Mouse (Mus musculus) midbrain, embryonic 10.5 days (tissue): ENCODE measurements around the gene Slc52a3. TPM values are rescaled to one million over a fixed set of nuclear protein-coding genes. Genes with fewer than 3 reads are reported as not detected.

Experiments used
- DNase-seq: peaks from one replicate; pipeline ENCODE4 v3.0.0-alpha.2; 2017; ENCODE audit warnings: low spot score
- H3K27ac ChIP-seq: fragments of 300-500 bp; sonication (generic); replicated peaks from 2 replicates; pipeline ENCODE4 v1.5.1; 2016; ENCODE audit warnings: mild to moderate bottlenecking
- H3K27me3 ChIP-seq: fragments of 300-500 bp; sonication (generic); 2 replicates; pipeline ENCODE4 v1.6.1; 2016; ENCODE audit warnings: low read depth, mild to moderate bottlenecking; ENCODE audit not compliant: poor library complexity, severe bottlenecking
- H3K36me3 ChIP-seq: fragments of 300-500 bp; sonication (generic); 2 replicates; pipeline ENCODE4 v1.6.1; 2016; ENCODE audit warnings: mild to moderate bottlenecking, moderate library complexity
- H3K4me1 ChIP-seq: fragments of 300-500 bp; sonication (generic); 2 replicates; pipeline ENCODE4 v1.6.1; 2016
- H3K4me3 ChIP-seq: fragments of 300-500 bp; sonication (generic); 2 replicates; pipeline ENCODE4 v1.5.1; 2016; ENCODE audit warnings: mild to moderate bottlenecking, moderate library complexity
- H3K9me3 ChIP-seq: fragments of 300-500 bp; sonication (generic); replicated peaks from 2 replicates; pipeline ENCODE4 v1.6.1; 2016; ENCODE audit warnings: mild to moderate bottlenecking
- WGBS: fragments of 180-500 bp; shearing (Covaris S2); methylation state at CpG from one replicate; pipeline ENCODE4 v1.1.7; 2016; 5-methylcytosine and 5-hydroxymethylcytosine counted together
- polyA plus RNA-seq: library from polyadenylated mRNA; unstranded; fragments of >200 nt; fragmentation: Nextera tagmentation; extraction: Ambion mirVana; gene quantifications from 2 replicates; pipeline ENCODE4 v1.2.1, GENCODE M21; 2016

The Slc52a3 gene
- polyA plus RNA-seq = 0.81 and 0.87 TPM in 2 replicates

DNA sequence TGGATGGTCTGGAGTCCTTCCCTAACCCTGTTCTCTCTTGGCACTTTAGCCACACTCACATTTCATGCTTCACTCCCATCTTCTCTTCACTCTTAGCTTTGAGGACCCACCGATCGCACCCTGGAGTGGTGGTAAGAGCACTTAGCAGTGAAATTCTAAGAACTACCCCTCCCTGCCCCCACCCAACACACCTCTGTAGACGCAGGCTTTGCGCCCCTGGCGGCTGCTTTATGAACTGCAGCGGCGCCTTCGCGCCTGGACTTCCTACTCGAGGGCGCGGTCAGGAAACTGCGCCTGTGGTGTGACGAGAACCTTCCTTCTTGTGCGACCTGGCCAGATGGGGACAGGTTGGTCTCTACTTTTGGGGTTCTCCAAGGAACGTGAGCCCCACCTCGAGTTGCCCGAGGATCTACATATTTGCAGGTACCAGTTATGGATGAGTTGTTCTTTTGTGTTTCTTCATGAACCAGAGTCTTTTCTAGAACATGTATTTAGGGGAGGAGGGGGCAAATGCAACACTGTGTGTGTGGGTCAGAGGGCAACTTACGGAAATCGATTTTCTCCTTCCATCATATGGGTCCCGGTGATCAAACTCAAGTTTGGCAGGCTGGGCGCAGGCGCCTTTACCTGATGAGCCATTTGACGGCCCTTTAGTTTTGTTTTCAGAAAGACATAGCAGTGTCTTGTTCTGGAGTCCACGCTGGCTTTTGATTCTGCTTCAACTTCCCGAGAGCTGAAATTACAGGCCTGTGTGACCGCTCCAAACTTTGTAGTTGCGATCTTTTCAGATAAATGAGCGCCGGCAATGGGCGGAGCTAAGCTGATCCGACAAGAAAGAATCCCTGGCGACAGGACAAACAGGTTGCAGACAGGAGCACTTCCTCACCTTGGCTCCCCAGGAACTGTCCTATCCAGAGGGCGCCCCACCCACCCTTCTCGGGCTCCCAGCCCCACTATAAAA lies at the start of gene Slc52a3:
Slc52a3 (plus strand) TSS at position 283 of the 961 bp plus-strand sequence.
- Histone ChIP-seq H3K9me3 (no peaks in the 10 kb centered on the region), H3K27ac (no peak within 1 kb of the TSS), H3K36me3 (no peaks in the 10 kb centered on the region), H3K4me3 (peak within 1 kb of the TSS; percentile 0; the same call in 1 of the 2 replicates), H3K4me1 (peaks cover 42% of the 10 kb centered on the region), H3K27me3 (peaks cover 89% of the 10 kb centered on the region)
- 6% methylated on average over 35 of the region's 35 CpGs for WGBS
- DNase-seq = peak; percentile 84

DNA sequence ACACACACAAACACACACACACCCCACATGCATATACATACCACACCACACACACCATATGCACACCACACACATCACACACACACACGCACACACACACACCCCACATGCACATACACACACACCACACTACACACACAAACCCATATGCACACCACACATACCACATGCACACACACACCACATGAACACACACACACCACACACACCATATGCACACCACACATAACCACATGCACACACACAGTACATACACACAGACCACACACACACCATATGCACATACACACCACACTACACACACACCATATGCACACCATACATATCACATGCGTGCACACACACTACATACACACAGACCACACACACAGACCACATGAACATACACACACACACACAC lies 48.7 kb upstream of the Slc52a3 start:
- H3K9me3 ChIP-seq = no peaks in the 10 kb centered on the region
- H3K4me3 ChIP-seq = no peak overlapping the region
- no peak overlapping the region for H3K27ac ChIP-seq
- no peaks in the 10 kb centered on the region for H3K27me3 ChIP-seq
- no peak for DNase-seq
- no peaks in the 10 kb centered on the region for H3K36me3 ChIP-seq
- WGBS = 84% methylated on average over 2 of the region's 2 CpGs
- H3K4me1 ChIP-seq = 0 out of 2 replicates have a peak, but pooled peaks cover 3% of the 10 kb centered on the region

DNA sequence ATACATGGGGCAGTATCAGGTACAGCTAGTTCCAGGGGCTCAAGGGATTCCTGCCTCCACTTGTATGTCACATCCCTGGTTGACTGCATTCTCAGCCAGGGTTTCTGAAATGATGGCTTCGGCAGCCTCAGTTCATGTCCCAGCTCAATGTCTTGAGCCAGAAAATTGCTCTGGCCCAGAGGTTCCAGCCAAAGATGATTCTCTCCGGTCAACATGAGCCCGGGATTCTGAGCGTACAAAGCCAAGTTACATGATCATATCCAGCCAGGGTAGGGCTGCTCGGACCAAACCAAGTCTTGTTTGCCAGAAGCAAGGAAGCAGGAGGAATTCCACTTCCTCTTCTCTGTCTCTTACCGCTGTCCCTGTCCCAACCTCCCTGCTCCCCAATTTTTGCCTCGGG lies 48.0 kb upstream of the Slc52a3 start:
- H3K27me3 ChIP-seq = no peaks in the 10 kb centered on the region
- no peaks in the 10 kb centered on the region for H3K36me3 ChIP-seq
- H3K4me1 ChIP-seq = 0 out of 2 replicates have a peak, but pooled peaks cover 3% of the 10 kb centered on the region
- DNase-seq = no peak
- no peak overlapping the region for H3K4me3 ChIP-seq
- no peaks in the 10 kb centered on the region for H3K9me3 ChIP-seq
- WGBS = 89% methylated on average over 7 of the region's 7 CpGs
- no peak overlapping the region for H3K27ac ChIP-seq

DNA sequence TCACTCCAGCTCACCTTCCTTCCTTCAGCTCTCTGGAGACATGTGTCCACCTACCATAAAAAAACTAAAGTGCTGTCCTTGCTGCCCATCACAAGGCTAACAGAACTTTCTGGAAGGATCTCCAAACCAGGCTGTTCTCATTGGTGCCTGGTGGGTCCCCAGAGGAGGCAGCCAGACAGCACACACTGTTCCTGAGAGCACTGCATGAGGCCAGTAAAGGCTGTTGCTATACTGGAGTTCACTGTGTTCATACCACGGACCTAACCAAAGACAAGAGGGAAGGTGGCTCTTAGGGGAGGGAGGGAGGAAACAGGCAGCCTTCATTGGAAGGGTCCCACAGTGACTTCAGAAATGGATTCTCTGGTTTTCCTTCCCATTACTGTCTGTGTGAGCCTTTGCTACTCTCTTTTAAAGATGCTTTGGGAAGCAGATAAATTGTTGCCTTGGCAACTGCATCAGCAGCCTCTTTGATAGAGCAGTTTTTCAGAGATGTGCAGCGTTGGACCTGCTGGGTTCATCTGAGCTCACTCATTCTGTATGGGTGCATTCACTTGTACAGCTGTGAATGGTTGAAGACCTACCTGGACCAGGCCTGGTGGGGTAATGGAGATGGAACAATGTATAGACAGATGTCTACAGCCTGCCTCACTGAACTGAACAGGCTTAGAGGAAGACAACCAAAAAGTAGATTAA lies 47.1 kb upstream of the Slc52a3 start:
- Histone ChIP-seq H3K36me3 (no peaks in the 10 kb centered on the region), H3K27ac (no peak overlapping the region), H3K27me3 (no peaks in the 10 kb centered on the region), H3K4me3 (no peak overlapping the region), H3K9me3 (no peaks in the 10 kb centered on the region), H3K4me1 (0 out of 2 replicates have a peak, but pooled peaks cover 3% of the 10 kb centered on the region)
- 74% methylated on average over 2 of the region's 2 CpGs for WGBS
- no peak for DNase-seq

DNA sequence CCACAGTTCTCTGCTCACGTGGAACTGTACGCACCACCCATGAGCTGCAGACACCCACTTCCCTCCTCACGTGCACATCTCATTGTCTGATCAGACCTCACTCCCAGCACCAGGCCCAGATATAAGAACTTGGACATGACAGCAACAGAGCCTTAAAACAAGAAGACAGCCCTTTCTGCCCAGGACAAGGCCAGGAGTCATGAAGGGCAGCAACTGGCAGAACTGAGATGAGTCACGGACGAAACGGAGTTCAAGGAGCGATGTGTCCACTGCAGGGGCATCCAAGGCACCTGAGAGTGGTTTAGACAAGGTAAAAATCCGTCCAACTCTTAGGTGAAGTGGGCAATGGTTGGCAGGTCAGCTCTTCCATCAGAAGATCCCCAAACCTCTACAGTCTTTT lies 42.6 kb upstream of the Slc52a3 start:
- H3K9me3 ChIP-seq = no peaks in the 10 kb centered on the region
- DNase-seq = no peak
- no peak overlapping the region for H3K4me3 ChIP-seq
- no peaks in the 10 kb centered on the region for H3K36me3 ChIP-seq
- H3K27me3 ChIP-seq = no peaks in the 10 kb centered on the region
- peaks cover 9% of the 10 kb centered on the region for H3K4me1 ChIP-seq
- 87% methylated on average over 8 of the region's 8 CpGs for WGBS
- H3K27ac ChIP-seq = no peak overlapping the region

DNA sequence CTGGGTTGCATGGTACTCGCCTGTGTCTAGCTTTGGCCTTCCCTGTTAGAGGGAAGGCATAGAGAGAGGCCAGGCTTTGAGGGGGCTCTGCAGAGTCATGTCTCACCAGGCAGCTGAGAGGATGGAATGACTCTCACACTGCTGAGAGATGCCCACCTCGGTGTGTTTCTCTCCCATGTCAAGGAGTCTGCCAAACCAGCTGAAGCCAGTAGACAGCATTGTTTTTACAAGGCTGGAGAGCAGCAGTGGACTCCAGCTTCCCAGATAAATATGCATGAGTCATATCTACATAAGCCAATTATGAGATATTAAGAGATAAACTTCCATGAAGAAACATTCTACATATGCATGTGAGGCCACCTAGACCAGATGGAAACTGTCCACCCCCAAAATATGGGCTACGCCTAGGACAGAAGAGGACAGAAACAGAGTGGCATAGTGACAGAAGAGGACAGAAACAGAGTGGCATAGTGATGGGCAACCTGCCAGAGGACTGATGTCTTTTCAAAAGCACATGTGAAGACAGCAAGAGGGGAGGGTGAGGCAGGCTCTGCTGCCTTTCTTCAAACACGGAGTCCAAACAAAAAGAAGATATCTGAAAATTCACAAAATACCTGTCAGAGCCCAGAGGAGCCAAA lies 39.7 kb upstream of the Slc52a3 start:
- 86% methylated on average over 4 of the region's 4 CpGs for WGBS
- Histone ChIP-seq H3K4me3 (no peak overlapping the region), H3K27me3 (no peaks in the 10 kb centered on the region), H3K27ac (no peak overlapping the region), H3K36me3 (no peaks in the 10 kb centered on the region), H3K4me1 (peaks cover 36% of the 10 kb centered on the region), H3K9me3 (no peaks in the 10 kb centered on the region)
- no peak for DNase-seq

DNA sequence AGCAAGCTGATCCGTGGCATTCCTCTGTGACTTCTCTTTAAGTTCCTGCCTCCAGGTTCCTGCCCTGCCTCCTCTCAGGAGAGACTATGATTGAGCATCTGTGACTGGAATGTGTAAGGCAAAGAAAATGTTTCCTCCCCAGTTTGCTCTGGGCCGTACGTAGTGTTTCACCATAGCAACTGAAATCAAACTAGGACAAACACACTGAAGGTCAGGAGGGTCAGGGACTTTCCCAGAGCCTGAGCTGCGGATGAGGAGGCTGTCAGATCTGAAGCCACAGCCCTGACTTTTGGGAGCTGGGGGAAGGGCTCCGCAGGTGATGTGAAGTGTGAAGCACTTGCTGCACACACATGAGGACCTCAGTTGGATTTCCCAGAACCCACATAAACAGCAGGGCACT lies 37.0 kb upstream of the Slc52a3 start:
- Histone ChIP-seq H3K27ac (peak overlapping the region; percentile 38; the same call in 1 of the 2 replicates), H3K27me3 (peaks cover 14% of the 10 kb centered on the region), H3K9me3 (no peaks in the 10 kb centered on the region), H3K4me3 (no peak overlapping the region), H3K36me3 (no peaks in the 10 kb centered on the region), H3K4me1 (peaks cover 62% of the 10 kb centered on the region)
- WGBS = 31% methylated on average over 5 of the region's 5 CpGs
- DNase-seq = peak; percentile 46

DNA sequence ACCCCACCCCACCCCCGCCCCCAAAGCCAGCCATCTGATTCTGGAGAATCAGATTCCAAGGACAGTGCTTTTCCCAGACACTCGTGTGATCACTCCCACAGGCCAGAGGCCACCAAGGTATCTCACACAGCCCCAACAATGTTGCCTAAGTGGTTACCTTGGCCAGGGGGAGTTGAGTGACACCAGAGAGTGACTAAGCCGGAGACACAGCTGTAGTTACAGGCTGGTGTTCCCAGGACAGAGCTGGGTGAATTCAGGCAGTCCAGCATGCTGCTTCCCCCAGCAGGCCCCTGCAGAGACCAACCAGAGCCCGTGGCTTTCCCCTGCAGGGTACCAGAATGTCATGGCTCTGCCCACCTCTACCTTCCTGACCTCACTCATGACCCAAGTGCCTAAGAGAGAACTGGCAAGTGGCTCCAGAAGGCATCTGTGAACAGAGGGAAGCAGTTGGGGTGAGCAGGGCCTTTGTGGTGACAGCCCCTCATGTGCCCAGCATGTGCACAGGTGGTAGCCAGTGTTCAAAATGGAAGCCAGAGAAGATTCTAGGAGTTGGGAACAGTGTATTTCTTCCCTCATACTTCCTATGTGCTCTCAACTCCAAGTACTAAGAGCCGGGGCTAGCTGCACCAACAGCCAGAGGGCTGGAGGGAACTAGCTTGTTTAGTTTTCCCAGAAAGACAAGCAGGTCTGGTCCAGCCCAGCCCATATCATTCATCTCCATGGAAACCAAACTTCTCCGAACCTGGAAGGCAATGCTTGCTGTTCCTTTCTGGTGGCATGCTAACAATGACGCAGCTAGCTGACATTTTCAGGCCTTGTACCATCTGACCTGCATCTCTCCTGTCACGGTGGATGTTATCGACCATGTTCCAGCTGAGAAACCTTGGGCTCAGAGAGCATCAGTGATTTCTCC lies 34.8 kb upstream of the Slc52a3 start:
- Histone ChIP-seq H3K4me3 (no peak overlapping the region), H3K27ac (peak overlapping the region; percentile 75), H3K9me3 (no peaks in the 10 kb centered on the region), H3K27me3 (peaks cover 26% of the 10 kb centered on the region), H3K36me3 (no peaks in the 10 kb centered on the region), H3K4me1 (peaks cover 78% of the 10 kb centered on the region)
- no peak for DNase-seq
- 36% methylated on average over 9 of the region's 9 CpGs for WGBS

DNA sequence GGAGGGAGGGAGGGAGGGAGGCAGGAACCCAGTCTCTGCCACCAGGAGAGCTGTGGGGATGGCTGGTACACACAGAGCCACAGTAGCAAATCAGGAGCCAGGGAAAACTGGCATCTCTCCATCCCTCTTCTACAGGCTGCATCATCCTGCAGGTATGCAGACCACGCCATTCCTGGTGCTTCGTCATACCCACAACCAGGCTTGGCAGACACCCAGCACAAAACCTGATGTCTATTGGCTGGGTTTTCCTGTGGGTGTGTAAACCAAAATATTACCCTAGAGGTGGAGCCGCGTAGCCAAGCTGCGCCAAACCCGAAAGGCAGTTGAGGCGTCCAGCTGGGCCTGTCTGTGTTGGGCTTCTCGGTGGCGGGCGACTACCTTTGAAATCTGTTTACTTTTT lies 33.8 kb upstream of the Slc52a3 start:
- no peaks in the 10 kb centered on the region for H3K9me3 ChIP-seq
- 0 out of 2 replicates have a peak, but pooled peaks cover under 1% of the 10 kb centered on the region for H3K36me3 ChIP-seq
- H3K4me3 ChIP-seq = no peak overlapping the region
- H3K27ac ChIP-seq = peak overlapping the region; percentile 75; the same call in 1 of the 2 replicates
- peaks cover 26% of the 10 kb centered on the region for H3K27me3 ChIP-seq
- 53% methylated on average over 10 of the region's 10 CpGs for WGBS
- peaks cover 83% of the 10 kb centered on the region for H3K4me1 ChIP-seq
- no peak for DNase-seq

DNA sequence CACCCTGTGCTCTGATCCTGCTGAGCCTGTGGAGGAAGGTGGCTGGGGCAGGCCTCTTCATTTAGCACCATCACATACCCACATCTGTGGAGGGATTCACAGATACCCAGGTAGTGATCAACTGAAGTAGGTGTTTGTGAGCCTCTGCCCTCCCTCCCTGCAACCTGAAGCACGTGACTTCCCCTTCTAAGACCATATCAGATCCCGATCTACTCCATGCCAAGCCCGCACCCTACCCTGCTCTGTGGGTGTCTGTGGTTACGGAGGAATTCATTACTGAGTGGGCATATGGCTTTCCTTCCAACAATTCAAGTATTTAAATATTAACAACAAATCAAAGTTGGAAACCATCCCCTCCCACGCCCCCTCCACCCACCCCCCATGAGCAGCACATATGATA lies 33.0 kb upstream of the Slc52a3 start:
- H3K4me1 ChIP-seq = peaks cover 92% of the 10 kb centered on the region
- 84% methylated on average over 5 of the region's 5 CpGs for WGBS
- no peak for DNase-seq
- H3K36me3 ChIP-seq = peaks cover 9% of the 10 kb centered on the region
- H3K9me3 ChIP-seq = no peaks in the 10 kb centered on the region
- H3K4me3 ChIP-seq = no peak overlapping the region
- H3K27me3 ChIP-seq = peaks cover 30% of the 10 kb centered on the region
- peak overlapping the region; percentile 56; the same call in 1 of the 2 replicates for H3K27ac ChIP-seq

DNA sequence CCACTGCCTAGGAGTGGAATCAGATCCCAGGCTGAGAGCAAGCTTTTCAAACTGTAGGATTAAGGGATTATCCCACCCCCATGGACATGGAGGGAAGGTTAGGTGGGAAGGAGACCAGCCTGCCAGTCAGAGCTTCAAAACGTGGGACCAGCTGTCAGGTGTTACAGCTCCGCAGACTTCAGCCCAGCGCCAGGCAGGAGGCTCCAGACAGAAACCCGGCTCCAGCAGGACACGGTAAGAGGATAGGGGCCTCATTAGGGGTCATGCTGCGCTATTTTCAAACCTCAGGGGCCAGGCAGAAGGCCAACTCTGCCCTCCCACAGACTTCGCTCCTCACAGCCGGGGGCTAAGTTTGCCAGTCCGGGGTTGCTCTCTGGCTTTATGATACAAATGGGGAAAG lies 32.3 kb upstream of the Slc52a3 start:
- peaks cover 93% of the 10 kb centered on the region for H3K4me1 ChIP-seq
- peak; percentile 45 for DNase-seq

More for the DNA sequence above, 32.3 kb upstream of the Slc52a3 start:
- H3K27ac ChIP-seq = peak overlapping the region; percentile 56
- WGBS = under 1% methylated on average over 9 of the region's 9 CpGs
- no peaks in the 10 kb centered on the region for H3K9me3 ChIP-seq
- peaks cover 30% of the 10 kb centered on the region for H3K27me3 ChIP-seq
- peak overlapping the region; percentile 1; the same call in 1 of the 2 replicates for H3K4me3 ChIP-seq
- peaks cover 17% of the 10 kb centered on the region for H3K36me3 ChIP-seq
